Mouse (Mus musculus) brain, embryonic 14.5 days (tissue): ENCODE measurements at regions not wholly inside any gene's neighbourhood (a gene's known extent, or its start where the extent isn't known, plus 50 kb on each side); places are given as distances from the start of the nearest gene placed in this dataset.

Experiments
- CTCF ChIP-seq: fragments of 200-500 bp; IDR thresholded peaks from 2 replicates; pipeline ENCODE4 v1.5.1; 2012; ENCODE audit warnings: inconsistent platforms, mild to moderate bottlenecking, moderate library complexity, borderline replicate concordance; ENCODE audit not compliant: insufficient read depth, insufficient read length; ENCODE audit errors: extremely low read depth
- POLR2A ChIP-seq: fragments of 200-500 bp; IDR thresholded peaks from 2 replicates; pipeline ENCODE4 v1.6.1; 2012; ENCODE audit warnings: mild to moderate bottlenecking, inconsistent platforms, borderline replicate concordance; ENCODE audit not compliant: poor library complexity, insufficient read depth, insufficient read length, severe bottlenecking; ENCODE audit errors: extremely low read depth

GRCm38 (mm10) chr5:126862078-126862477 is 379.5 kb upstream of the Tmem132c start:
- TF ChIP-seq CTCF (no peak), POLR2A (no peak)
